Mouse (Mus musculus): ENCODE results near the gene Asl.
"Not testable (repeated sequence)": the region's sequence is repeated elsewhere in the genome, so short reads cannot be mapped to it uniquely, and the experiment has no call there.

Asl gene

GRCm38 (mm10) chr5:130044201-130044695 lies 15.2 kb upstream of the Asl start:
- peak; percentile 95 for DNase-seq

GRCm38 (mm10) chr5:130043741-130044140 lies 14.7 kb upstream of the Asl start:
- no peak for DNase-seq

GRCm38 (mm10) chr5:130041262-130041661 lies 12.2 kb upstream of the Asl start:
- no peak for DNase-seq

- DNase-seq, result no peak
Measured at GRCm38 (mm10) chr5:130040797-130041196, 11.8 kb upstream of the Asl start.

GRCm38 (mm10) chr5:130037752-130038455 lies 8.9 kb upstream of the Asl start:
- peak; percentile 81 for DNase-seq

GRCm38 (mm10) chr5:130036300-130036699 lies 7.3 kb upstream of the Asl start:
- not testable (repeated sequence) for DNase-seq

- DNase-seq, result no peak
Measured at GRCm38 (mm10) chr5:130033869-130034268, 4.8 kb upstream of the Asl start.

- no peak for DNase-seq
Measured at GRCm38 (mm10) chr5:130031410-130032390, 2.7 kb upstream of the Asl start.

- no peak for DNase-seq
Measured at GRCm38 (mm10) chr5:130027696-130028095, 1.4 kb downstream of the Asl start.

GRCm38 (mm10) chr5:130027134-130027533 lies 1.9 kb downstream of the Asl start:
- no peak for DNase-seq

- peak; percentile 87 for DNase-seq
Measured at GRCm38 (mm10) chr5:130023767-130024539, 5.1 kb downstream of the Asl start.

GRCm38 (mm10) chr5:130023067-130023766 lies 5.8 kb downstream of the Asl start:
- DNase-seq, result no peak

- no peak for DNase-seq
Measured at GRCm38 (mm10) chr5:130022366-130022765, 6.7 kb downstream of the Asl start.

- no peak for DNase-seq
Measured at GRCm38 (mm10) chr5:130021361-130021966, 7.6 kb downstream of the Asl start.

GRCm38 (mm10) chr5:130019461-130019860 lies 9.6 kb downstream of the Asl start:
- no peak for DNase-seq

GRCm38 (mm10) chr5:130015104-130015503 lies 13.9 kb downstream of the Asl start:
- no peak for DNase-seq

GRCm38 (mm10) chr5:130010961-130011360 lies 18.1 kb downstream of the Asl start:
- no peak for DNase-seq

- no peak for DNase-seq
Measured at GRCm38 (mm10) chr5:130009784-130010183, 19.3 kb downstream of the Asl start.

- DNase-seq, result no peak
Measured at GRCm38 (mm10) chr5:130008034-130008590, 20.9 kb downstream of the Asl start.

- DNase-seq, result no peak
Measured at GRCm38 (mm10) chr5:130007344-130007743, 21.7 kb downstream of the Asl start.

- no peak for DNase-seq
Measured at GRCm38 (mm10) chr5:130003229-130003628, 25.8 kb downstream of the Asl start.
